Mouse (Mus musculus): Measurements from ENCODE around the gene Gm6176. TPM values are rescaled to one million over a fixed set of nuclear protein-coding genes. Genes with fewer than 3 reads are reported as not detected.
"Not testable (repeated sequence)": the region's sequence is repeated elsewhere in the genome, so short reads cannot be mapped to it uniquely, and the experiment has no call there.

The Gm6176 gene
- polyA plus RNA-seq (2012; rRNA removed): not detected in 2 replicates

DNA sequence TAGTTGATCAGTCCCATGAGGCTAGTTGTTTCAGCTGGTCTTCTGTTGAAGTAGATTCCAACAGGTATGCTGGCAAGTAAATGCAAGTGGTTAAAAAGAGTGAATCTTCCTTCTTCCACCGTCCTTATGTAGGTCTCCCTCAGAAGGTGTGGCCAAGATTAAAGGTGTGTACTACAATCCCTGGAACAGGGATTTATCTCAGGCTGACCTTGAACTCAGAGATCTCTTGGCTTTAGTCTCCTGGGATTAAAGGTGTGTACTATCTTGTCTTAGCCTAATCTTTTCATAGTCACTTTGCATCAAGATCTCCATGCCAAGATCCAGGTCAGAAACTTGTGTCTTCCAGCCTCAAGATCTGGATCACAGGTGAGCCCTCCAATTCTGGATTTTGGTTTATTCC lies at the start of gene Gm6176:
TSS of gene Gm6176 (minus strand) at position 101 of the 400 bp plus-strand sequence.
- DNase-seq; H3K4me1 ChIP-seq (ENCODE audit: control insufficient read depth, insufficient read depth, low read length); H3K4me3 ChIP-seq (replicated peaks; ENCODE audit: extremely low read depth, low read depth, low read length): not testable (repeated sequence)
- WGBS: no CpG with 5 or more reads among the region's 1 CpGs

DNA sequence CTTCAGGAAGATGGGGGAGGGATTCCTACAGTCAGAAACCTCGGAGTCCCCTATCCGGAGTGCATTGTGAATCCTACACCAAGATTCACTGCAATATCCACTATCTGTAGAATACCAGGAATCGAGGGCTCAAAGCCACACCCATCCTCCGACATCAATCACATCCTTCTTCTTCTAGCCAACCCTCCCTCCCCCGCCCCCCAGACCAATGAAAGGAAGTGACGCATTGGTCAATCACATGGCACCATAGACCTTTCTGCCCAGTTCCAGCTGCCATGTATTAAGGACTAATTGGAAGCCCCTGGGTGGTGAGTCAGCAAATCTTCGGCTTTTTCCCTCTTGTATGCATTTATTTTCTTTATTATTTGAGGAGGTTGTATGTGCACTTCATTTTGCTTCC lies 12.7 kb upstream of the Gm6176 start, which contains the start of gene Vmn1r139:
TSS of gene Vmn1r139 (plus strand) at position 301 of the 400 bp plus-strand sequence.
- WGBS: no CpG with 5 or more reads among the region's 7 CpGs
- H3K4me1 ChIP-seq (ENCODE audit: control insufficient read depth, insufficient read depth, low read length); DNase-seq; H3K4me3 ChIP-seq (replicated peaks; ENCODE audit: extremely low read depth, low read depth, low read length): not testable (repeated sequence)

DNA sequence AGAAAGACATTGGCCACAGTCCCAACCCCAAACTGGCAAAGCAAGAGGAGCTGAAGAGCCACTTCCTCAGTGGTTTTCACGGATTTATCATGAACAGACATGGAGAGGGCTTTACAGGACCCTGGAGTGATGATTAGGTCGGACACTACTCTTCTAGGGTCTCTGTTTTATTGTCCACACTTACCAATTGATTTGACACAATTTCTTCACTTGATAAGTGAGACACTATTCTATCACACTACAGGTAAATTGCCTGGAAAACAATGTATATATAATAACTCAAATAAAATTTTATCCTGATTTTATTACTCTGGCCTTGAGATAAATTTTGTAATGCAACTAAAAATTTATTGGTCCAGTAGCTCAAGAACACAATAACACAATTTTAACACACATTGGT lies 27.3 kb downstream of the Gm6176 start, which contains the start of gene Vmn1r138:
TSS of gene Vmn1r138 (minus strand) at position 101 of the 400 bp plus-strand sequence.
- not testable (repeated sequence) for DNase-seq; H3K4me1 ChIP-seq (ENCODE audit: control insufficient read depth, insufficient read depth, low read length); H3K4me3 ChIP-seq (replicated peaks; ENCODE audit: extremely low read depth, low read depth, low read length)
- WGBS: no CpG with 5 or more reads among the region's 2 CpGs

Other genes starting within 250 kb of the Gm6176 start
- gene Vmn1r135, start 224.0 kb downstream of the Gm6176 start, polyA plus RNA-seq (2012; rRNA removed): not detected in 2 replicates
- not detected in 2 replicates for gene Gm5725, start 212.0 kb downstream of the Gm6176 start, polyA plus RNA-seq (2012; rRNA removed)
- not detected in 2 replicates for gene Gm5891, start 135.0 kb downstream of the Gm6176 start, polyA plus RNA-seq (2012; rRNA removed)
- gene Vmn1r137, start 61.7 kb downstream of the Gm6176 start, polyA plus RNA-seq (2012; rRNA removed): not detected in 2 replicates
- not detected in 2 replicates for gene Vmn1r138, start 27.4 kb downstream of the Gm6176 start, polyA plus RNA-seq (2012; rRNA removed)
- gene Vmn1r139, start 12.8 kb upstream of the Gm6176 start, polyA plus RNA-seq (2012; rRNA removed): not detected in 2 replicates
- not detected in 2 replicates for gene Gm16451, start 61.9 kb upstream of the Gm6176 start, polyA plus RNA-seq (2012; rRNA removed)
- gene Gm10666, start 78.4 kb upstream of the Gm6176 start, polyA plus RNA-seq (2012; rRNA removed): not detected in 2 replicates
- not detected in 2 replicates for gene Vmn1r142, start 107.7 kb upstream of the Gm6176 start, polyA plus RNA-seq (2012; rRNA removed)
- gene Vmn1r143, start 133.1 kb upstream of the Gm6176 start, polyA plus RNA-seq (2012; rRNA removed): not detected in 2 replicates
- not detected in 2 replicates for gene Gm8653, start 145.0 kb upstream of the Gm6176 start, polyA plus RNA-seq (2012; rRNA removed)
- not detected in 2 replicates for gene Gm8453, start 173.2 kb upstream of the Gm6176 start, polyA plus RNA-seq (2012; rRNA removed)

Data from lung, adult 2 months (tissue).